Mouse (Mus musculus): Measurements from ENCODE around the gene Farp1. TPM values are rescaled to one million over a fixed set of nuclear protein-coding genes. Genes with fewer than 3 reads are reported as not detected.

Farp1 gene
- total RNA-seq, 1 experiment, result 8.6 TPM

- H3K4me3 ChIP-seq (ENCODE audit: insufficient read depth in 1 of 2, low read depth in 1 of 2, low read length in 2 of 2, poor library complexity in 1 of 2, severe bottlenecking in 1 of 2), result no peak overlapping the region
- no peaks in the 10 kb centered on the region for H3K9me3 ChIP-seq (ENCODE audit: control insufficient read depth, insufficient read depth, low read depth, low read length)
- H3K4me1 ChIP-seq (ENCODE audit: control insufficient read depth in 2 of 2, insufficient read depth in 2 of 2, low read length in 2 of 2, poor library complexity in 1 of 2), result peaks cover 2 to 5% of the 10 kb centered on the region in 2 experiments; a peak in 2 of 4 replicates
- no peak overlapping the region for H3K27ac ChIP-seq (ENCODE audit: insufficient read depth, low read depth, low read length, poor library complexity, severe bottlenecking)
- in situ Hi-C loops (cut with MboI; ENCODE audit: low sequenced_read_pairs in 2 of 2, unreplicated experiment in 2 of 2), result no loop called here
- no peak for DNase-seq (ENCODE audit: low read depth, low spot score)
- TF ChIP-seq CHD2 (IDR thresholded peaks at IDR 0.05; ENCODE audit: low read depth, low read length), result no peak
- no peak for TF ChIP-seq MAFK (IDR thresholded peaks at IDR 0.05; ENCODE audit: insufficient read depth, low read depth, low read length)
- no peak for TF ChIP-seq ZNF384 (IDR thresholded peaks at IDR 0.05; ENCODE audit: low read depth, low read length)
- TF ChIP-seq HCFC1 (IDR thresholded peaks at IDR 0.05; ENCODE audit: borderline replicate concordance, insufficient read depth, low read length), result no peak
- TF ChIP-seq ZC3H11A (IDR thresholded peaks at IDR 0.05; ENCODE audit: borderline replicate concordance, low read depth, low read length), result no peak
- H3K9ac ChIP-seq (ENCODE audit: insufficient read depth, low read depth, low read length, poor library complexity, severe bottlenecking), result no peak overlapping the region
- no peaks in the 10 kb centered on the region; the same call in 1 of the 2 replicates for H3K36me3 ChIP-seq (ENCODE audit: control insufficient read depth, insufficient read depth, low read length, poor library complexity, severe bottlenecking)
Observed at GRCm38 (mm10) chr14:121210318-121210717, 175.3 kb downstream of the Farp1 start.

GRCm38 (mm10) chr14:121213650-121214049 lies 178.7 kb downstream of the Farp1 start:
- no peaks in the 10 kb centered on the region for H3K9me3 ChIP-seq (ENCODE audit: control insufficient read depth, insufficient read depth, low read depth, low read length)
- no peaks in the 10 kb centered on the region; a peak in 1 of 4 replicates for H3K4me1 ChIP-seq (ENCODE audit: control insufficient read depth in 2 of 2, insufficient read depth in 2 of 2, low read length in 2 of 2, poor library complexity in 1 of 2)
- TF ChIP-seq HCFC1 (IDR thresholded peaks at IDR 0.05; ENCODE audit: borderline replicate concordance, insufficient read depth, low read length) (no peak), ZC3H11A (IDR thresholded peaks at IDR 0.05; ENCODE audit: borderline replicate concordance, low read depth, low read length) (no peak), ZNF384 (IDR thresholded peaks at IDR 0.05; ENCODE audit: low read depth, low read length) (no peak), MAFK (IDR thresholded peaks at IDR 0.05; ENCODE audit: insufficient read depth, low read depth, low read length) (no peak), CHD2 (IDR thresholded peaks at IDR 0.05; ENCODE audit: low read depth, low read length) (no peak)
- no peak overlapping the region for H3K4me3 ChIP-seq (ENCODE audit: insufficient read depth in 1 of 2, low read depth in 1 of 2, low read length in 2 of 2, poor library complexity in 1 of 2, severe bottlenecking in 1 of 2)
- no peak overlapping the region for H3K9ac ChIP-seq (ENCODE audit: insufficient read depth, low read depth, low read length, poor library complexity, severe bottlenecking)
- in situ Hi-C loops (cut with MboI; ENCODE audit: low sequenced_read_pairs in 2 of 2, unreplicated experiment in 2 of 2), result no loop called here
- no peak overlapping the region for H3K27ac ChIP-seq (ENCODE audit: insufficient read depth, low read depth, low read length, poor library complexity, severe bottlenecking)
- DNase-seq (ENCODE audit: low read depth, low spot score), result no peak
- no peaks in the 10 kb centered on the region; the same call in 1 of the 2 replicates for H3K36me3 ChIP-seq (ENCODE audit: control insufficient read depth, insufficient read depth, low read length, poor library complexity, severe bottlenecking)

GRCm38 (mm10) chr14:121214636-121215257 lies 179.7 kb downstream of the Farp1 start:
- no peak for TF ChIP-seq MAFK (IDR thresholded peaks at IDR 0.05; ENCODE audit: insufficient read depth, low read depth, low read length)
- no peak for TF ChIP-seq CHD2 (IDR thresholded peaks at IDR 0.05; ENCODE audit: low read depth, low read length)
- no peak for TF ChIP-seq HCFC1 (IDR thresholded peaks at IDR 0.05; ENCODE audit: borderline replicate concordance, insufficient read depth, low read length)
- no peak for TF ChIP-seq ZC3H11A (IDR thresholded peaks at IDR 0.05; ENCODE audit: borderline replicate concordance, low read depth, low read length)
- no peak for TF ChIP-seq ZNF384 (IDR thresholded peaks at IDR 0.05; ENCODE audit: low read depth, low read length)
- Histone ChIP-seq H3K4me3 (ENCODE audit: insufficient read depth in 1 of 2, low read depth in 1 of 2, low read length in 2 of 2, poor library complexity in 1 of 2, severe bottlenecking in 1 of 2) (no peak overlapping the region), H3K9me3 (ENCODE audit: control insufficient read depth, insufficient read depth, low read depth, low read length) (no peaks in the 10 kb centered on the region), H3K9ac (ENCODE audit: insufficient read depth, low read depth, low read length, poor library complexity, severe bottlenecking) (no peak overlapping the region), H3K4me1 (ENCODE audit: control insufficient read depth in 2 of 2, insufficient read depth in 2 of 2, low read length in 2 of 2, poor library complexity in 1 of 2) (peaks cover 0 to 7% of the 10 kb centered on the region in 2 experiments; a peak in 3 of 4 replicates), H3K36me3 (ENCODE audit: control insufficient read depth, insufficient read depth, low read length, poor library complexity, severe bottlenecking) (no peaks in the 10 kb centered on the region; the same call in 1 of the 2 replicates), H3K27ac (ENCODE audit: insufficient read depth, low read depth, low read length, poor library complexity, severe bottlenecking) (no peak overlapping the region)
- in situ Hi-C loops (cut with MboI; ENCODE audit: low sequenced_read_pairs in 2 of 2, unreplicated experiment in 2 of 2), result no loop called here
- DNase-seq (ENCODE audit: low read depth, low spot score), result no peak

GRCm38 (mm10) chr14:121215817-121216216 lies 180.8 kb downstream of the Farp1 start:
- H3K4me1 ChIP-seq (ENCODE audit: control insufficient read depth in 2 of 2, insufficient read depth in 2 of 2, low read length in 2 of 2, poor library complexity in 1 of 2), result peaks cover 0 to 7% of the 10 kb centered on the region in 2 experiments; a peak in 3 of 4 replicates
- H3K36me3 ChIP-seq (ENCODE audit: control insufficient read depth, insufficient read depth, low read length, poor library complexity, severe bottlenecking), result no peaks in the 10 kb centered on the region; the same call in 1 of the 2 replicates
- H3K27ac ChIP-seq (ENCODE audit: insufficient read depth, low read depth, low read length, poor library complexity, severe bottlenecking), result no peak overlapping the region
- no peak for DNase-seq (ENCODE audit: low read depth, low spot score)
- in situ Hi-C loops (cut with MboI; ENCODE audit: low sequenced_read_pairs in 2 of 2, unreplicated experiment in 2 of 2), result no loop called here
- no peaks in the 10 kb centered on the region for H3K9me3 ChIP-seq (ENCODE audit: control insufficient read depth, insufficient read depth, low read depth, low read length)
- H3K4me3 ChIP-seq (ENCODE audit: insufficient read depth in 1 of 2, low read depth in 1 of 2, low read length in 2 of 2, poor library complexity in 1 of 2, severe bottlenecking in 1 of 2), result no peak overlapping the region
- TF ChIP-seq ZC3H11A (IDR thresholded peaks at IDR 0.05; ENCODE audit: borderline replicate concordance, low read depth, low read length), result no peak
- no peak for TF ChIP-seq ZNF384 (IDR thresholded peaks at IDR 0.05; ENCODE audit: low read depth, low read length)
- no peak for TF ChIP-seq MAFK (IDR thresholded peaks at IDR 0.05; ENCODE audit: insufficient read depth, low read depth, low read length)
- no peak for TF ChIP-seq HCFC1 (IDR thresholded peaks at IDR 0.05; ENCODE audit: borderline replicate concordance, insufficient read depth, low read length)
- no peak for TF ChIP-seq CHD2 (IDR thresholded peaks at IDR 0.05; ENCODE audit: low read depth, low read length)
- H3K9ac ChIP-seq (ENCODE audit: insufficient read depth, low read depth, low read length, poor library complexity, severe bottlenecking), result no peak overlapping the region

Data from ES-E14 (cell line).